Mouse (Mus musculus) kidney, postnatal 10 days (tissue): Measurements from ENCODE around the gene Rasgef1b.
A peak's percentile ranks its signal among the peaks of the same experiment; 100 is the strongest.

Source experiments
- DNase-seq: peaks from one replicate; pipeline ENCODE4 v3.0.0; 2021; ENCODE audit warnings: mixed read lengths

The Rasgef1b gene

DNA sequence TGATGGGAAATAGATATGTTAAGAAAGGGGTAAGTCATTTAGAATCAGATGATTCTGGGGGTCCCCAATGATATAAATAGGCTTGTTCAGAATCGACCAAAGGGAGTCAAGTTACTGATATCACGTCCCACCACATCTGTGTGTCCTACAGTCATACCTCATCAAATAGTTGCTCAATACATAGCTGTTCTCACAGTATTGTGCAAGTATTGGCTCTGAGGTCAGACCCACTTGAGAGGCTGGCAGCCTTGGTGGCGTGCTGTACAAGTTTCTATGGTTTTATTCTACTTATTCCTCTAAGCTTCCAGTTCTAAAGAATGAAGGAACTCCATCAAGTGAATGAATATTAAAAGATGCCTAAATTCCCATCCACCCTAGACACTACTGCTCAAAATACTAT, 445.2 kb downstream of the Rasgef1b start:
- no peak for DNase-seq

DNA sequence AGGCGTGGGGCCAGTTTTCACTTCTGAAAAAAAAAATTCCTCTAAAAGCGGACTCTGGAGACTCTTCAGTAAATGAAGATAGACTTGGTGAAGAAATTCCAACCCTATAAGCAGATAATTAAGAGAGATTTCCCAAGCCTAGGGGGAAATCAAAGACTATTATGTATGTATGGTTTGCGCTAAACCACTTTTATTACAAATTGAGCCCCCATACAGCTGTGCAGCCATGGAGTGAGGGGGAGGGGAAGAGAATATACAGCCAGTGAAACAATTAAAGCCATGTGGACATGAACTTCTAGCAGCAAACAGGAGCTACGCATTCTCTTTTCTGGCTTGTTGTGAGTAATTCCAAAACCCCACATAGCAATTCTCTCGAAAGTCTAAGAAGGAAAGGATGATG, 448.3 kb downstream of the Rasgef1b start:
- DNase-seq: no peak

GRCm38 (mm10) chr5:99279016-99279757, 449.7 kb downstream of the Rasgef1b start:
- DNase-seq: peak; percentile 49

DNA sequence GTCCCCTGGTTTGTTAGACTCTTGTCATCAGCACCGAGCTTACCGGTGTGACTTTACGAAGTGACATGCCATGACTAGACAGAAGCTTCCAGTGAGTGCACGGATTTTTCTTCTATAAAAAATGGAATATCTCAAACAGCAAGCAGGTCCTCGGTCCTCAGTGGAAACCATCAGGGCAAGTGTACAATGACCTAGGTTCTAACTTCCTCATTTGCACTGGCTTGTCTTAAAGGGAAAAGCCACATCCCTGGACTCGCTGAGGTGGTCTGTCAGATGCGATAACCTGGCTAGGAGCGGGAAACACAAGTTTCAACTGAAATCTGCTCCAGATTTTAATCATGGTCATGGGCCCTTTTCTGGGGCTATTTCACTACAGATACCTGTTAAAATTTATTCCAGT, 450.5 kb downstream of the Rasgef1b start:
- DNase-seq: no peak

DNA sequence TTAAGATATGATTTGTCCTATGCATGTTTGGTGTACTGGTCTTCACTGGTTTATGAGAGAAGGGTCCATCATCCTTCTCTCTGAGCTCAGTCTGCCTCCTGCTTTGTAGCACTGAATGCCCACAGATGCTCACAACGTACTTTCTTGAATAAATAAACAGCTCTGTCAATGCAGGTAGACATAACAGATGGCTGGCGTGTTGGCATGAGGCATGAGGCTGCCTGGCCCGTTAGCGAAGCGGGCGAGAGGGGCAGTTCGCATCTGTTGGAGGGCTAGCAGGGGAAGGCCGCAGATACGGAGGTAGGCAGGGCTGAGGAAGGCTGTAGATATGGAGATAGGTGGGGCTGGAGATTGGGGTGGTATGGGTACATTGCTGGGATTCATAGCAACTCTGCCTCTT, 451.3 kb downstream of the Rasgef1b start:
- no peak for DNase-seq

GRCm38 (mm10) chr5:99274119-99274563, 454.7 kb downstream of the Rasgef1b start:
- DNase-seq: no peak

DNA sequence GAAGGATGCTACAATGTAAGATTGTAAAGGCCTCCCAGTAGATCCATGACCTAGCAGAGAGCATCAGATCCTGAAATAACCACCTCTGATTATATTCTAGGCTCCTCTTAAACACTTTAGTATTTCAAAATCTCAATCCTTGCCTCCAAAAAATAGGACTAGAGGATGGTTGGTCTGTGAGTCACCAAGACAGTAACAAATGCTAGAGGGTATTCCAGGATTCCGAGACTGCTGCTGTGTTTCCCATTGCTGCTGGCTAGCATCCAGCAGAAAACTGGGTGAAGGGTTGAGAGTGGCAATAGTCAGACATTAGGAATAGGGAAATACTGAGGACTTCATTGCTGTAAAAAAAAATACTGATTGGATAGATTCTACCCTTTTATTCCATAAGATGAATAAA, 457.3 kb downstream of the Rasgef1b start:
- no peak for DNase-seq

DNA sequence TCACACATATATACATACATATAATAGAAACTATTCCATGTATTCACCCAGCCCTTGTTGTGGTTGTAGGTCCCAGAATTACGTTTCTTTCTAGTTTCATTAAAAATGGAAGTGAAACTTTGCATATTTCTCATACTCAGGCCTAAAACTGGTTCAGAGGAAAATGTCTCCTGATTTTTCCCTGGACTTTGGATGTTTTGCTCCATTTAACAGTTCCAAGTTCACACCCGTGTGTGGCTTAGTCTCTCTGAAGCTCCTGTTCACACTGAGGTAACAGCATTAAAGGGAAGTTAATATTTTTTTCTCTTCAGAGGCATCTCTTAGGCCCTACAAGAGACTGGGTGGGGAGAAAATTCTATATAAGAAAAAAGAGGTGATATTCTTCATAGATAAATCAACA, 459.7 kb downstream of the Rasgef1b start:
- DNase-seq: no peak

DNA sequence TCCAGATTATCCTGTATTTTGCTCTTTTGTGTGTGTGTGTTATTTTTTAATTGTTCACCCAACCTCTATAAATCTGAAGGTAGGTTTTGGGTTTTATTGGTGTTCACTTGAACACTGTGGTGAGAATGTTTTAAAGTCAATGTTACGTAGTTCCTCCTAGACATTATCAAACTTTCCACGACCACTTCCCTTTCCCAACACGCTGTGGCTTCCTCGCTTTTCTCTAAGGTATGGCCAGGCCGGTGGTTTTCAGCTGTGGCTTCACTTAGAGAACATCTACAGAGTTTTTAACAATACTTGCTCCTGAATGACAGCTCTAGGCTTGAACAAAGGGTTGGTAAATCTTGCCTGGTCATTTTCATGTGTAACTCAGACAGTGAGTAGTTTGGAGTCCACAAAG, 461.5 kb downstream of the Rasgef1b start:
- no peak for DNase-seq

- no peak for DNase-seq
Measured at GRCm38 (mm10) chr5:99266301-99266700, 462.6 kb downstream of the Rasgef1b start.

DNA sequence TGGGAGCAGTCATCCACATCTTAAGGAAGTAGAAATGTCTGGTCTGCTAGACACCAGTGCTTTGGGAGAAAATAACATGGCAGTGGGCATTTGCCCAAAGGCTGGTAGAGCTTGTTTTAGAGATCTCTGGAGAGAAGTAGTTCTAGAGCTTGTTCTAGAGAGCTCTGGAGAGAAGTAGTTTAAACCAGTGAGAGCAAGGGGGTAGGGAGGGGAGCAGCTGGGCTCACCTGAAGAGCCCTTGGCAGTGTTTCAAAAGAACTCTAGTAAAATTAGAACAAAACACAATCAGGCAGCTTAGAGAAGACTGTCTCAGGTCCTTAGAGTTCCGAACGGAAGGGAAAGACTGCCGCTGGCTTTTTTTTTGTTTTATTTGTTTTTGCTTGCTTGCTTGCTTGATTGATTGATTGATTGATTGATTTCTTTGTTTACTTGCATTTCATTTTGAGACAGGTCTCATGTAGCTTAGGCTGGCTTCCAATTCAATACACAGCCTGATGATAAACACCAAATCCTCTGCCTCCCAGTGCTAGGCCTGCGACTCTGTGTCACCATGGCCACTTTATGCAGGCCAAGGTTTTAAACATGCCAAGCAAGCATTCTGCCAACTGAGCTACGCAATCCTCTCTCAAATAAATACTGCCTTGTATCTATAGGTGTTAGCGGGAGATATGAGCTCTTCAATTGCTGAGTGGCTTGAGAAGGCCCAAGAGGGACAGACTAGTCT, 466.5 kb downstream of the Rasgef1b start:
- DNase-seq: no peak

DNA sequence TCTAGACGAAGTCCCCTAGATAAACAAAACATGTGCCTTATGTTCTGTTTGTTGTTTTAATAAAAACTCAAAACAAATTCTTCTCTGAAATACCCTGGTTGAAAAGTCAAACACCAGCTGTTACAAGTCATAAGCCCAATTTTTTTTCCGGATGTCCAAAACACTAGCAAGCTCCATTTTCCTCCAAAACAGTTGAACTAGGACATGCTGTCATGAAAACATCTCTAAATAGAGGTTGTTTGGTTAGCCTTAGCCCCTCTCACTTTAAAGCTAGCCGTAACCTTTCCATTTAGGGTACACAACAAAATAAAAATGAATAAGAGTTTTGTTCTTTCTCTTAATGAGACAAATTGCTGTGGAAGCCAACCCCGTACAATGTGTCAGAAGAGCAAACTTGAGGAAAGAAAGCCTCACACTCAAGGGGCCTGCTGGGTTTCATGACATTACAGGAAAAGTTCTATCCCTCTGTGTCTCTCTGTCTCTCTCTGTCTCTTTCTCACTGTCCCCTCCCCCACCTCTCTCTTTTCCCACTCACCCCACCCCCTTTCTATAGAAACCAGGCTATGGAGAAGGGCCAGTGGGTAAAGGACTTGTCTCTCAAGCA, 467.6 kb downstream of the Rasgef1b start:
- no peak for DNase-seq

DNA sequence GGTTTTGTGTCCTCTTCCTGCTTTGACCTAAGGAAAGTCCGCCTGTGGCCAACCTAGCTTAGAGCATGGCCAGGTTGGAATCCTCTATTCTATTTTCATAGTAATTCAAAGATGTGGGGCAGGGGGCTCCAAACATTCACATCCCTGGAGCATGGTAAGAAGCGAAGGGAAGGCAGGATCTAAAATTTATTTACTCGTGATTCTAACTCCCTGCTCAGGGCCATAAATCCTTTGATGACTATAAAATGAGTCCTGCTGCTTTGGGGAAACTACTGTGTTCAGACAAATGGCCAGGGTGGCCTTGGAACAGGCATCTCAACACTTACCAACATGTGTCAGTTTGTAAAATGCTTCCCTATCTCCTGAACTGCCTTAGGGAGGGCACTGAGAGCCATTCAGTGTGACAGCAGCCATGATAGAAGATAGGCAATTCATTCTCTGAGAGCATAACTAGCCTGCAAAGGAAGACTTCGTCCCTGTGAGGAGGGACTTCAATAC, 470.8 kb downstream of the Rasgef1b start:
- no peak for DNase-seq

DNA sequence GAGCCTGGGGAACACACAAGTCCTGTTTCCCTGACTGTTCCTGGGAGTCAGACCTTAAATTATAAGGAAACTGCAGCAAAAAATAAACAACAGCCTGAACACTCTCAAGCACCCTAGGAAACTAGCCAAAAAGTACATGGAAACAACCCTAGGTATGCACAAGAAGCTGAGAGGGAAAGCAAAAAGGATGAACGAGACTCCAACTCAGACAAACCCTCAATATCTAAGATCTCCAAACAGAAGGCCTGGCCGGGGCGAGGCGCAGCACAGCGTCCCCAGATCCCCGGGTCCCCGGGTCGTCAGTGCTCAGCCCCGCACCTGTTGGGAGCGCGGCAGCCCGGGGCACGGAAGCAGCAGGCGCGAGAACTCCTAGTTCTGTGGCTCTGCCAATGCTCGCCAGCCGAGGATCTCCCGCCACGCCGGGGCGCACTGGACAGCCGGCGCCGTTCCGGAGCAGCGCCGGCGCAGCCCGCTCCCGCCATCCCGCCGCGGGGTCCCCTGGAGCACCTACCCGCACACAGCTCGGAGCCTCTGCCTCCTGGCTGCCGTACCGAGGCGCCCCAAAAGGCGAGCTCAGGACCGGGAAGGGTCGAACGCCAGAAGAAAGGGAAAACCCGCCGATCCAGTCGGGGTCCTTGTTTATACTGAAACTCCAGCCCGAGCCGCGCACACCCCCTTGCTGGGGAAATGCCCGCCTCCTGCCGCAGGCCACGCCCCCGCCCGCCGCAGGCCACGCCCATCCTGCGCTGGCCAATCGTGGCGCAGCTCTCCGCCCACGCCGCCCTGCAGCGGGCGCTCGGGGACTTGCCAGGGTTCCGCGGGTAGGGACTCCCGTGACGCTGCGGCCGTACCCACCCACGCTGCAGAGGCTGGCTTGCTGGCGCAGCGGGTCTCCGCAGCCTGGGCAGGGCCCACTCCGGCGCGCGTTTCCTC, 476.4 kb downstream of the Rasgef1b start:
- peak; percentile 98 for DNase-seq

DNA sequence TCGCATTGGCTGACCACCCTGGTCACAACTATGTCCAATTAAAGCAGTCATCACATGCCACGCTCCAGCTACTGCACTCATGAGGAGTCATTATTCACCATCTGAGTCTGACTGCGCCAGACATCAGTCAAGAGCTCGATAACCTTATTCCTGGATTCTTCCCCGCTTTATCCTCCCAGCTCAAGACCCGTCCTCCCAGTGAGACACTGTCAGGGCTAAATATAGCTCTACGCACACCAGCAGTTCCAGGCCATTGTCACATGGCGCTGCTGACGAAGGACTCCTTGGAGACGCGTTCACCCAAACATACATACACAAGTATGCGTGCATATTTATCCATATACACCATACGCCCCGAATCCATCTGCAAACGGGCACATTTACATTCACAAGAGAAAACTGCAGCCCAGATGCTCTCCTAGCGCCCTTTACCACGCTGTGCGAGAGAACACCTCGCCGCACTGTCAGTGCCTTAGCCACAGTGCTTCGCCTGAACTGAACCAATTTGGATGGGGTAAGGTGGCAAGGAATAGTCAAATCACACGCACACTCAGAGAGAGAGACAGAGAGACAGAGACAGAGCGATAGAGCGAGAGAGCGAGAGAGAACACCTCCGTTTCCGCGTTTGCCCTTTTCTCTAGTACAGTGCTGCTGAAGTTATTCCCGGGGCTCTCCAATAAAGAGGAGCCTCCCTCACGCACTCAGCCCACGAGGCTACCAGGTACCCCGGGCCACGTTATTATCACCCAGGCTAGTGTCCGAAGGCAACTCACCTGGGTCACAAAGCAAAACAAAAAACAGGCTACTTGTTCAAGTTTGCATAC, 477.3 kb downstream of the Rasgef1b start:
- peak; percentile 39 for DNase-seq

- DNase-seq: no peak
Measured at GRCm38 (mm10) chr5:99250820-99251219, 478.0 kb downstream of the Rasgef1b start.

DNA sequence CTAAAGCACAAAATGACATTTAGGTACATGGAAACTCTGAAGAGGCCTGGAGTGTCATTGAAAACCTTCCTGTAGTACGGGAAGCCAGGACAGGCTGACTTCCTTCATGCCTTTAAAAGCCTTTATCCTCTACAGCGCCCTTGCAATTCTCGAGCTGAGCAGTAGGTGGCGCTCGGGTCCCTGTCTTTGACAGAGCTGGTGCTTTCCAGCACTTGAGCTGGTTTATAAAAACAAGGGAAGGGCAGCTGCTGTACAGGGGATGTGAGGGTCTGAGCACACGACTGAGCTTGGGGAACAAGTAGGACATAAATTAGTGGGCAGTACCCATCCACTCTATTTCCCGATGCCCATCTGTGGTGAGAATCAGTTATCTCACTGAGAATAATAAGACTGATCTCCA, 480.4 kb downstream of the Rasgef1b start:
- DNase-seq: peak; percentile 99

DNA sequence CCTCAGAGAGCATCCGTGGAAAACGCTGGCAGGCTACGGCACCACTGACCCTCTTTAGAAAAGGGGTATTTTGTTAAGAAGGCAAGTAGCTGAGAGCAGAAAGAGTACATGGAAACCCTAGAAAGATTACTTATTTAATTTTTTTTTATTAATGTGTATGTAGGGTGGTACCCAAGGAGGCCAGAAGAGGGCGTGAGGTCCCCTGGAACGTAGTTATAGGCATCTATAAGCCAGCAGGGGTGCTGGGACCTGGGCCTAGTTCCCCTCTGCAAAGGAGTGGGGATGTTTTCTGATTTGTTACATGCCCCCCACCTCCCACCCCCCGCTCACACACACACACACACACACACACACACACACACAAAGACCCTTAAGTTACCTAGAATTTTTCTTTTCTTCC, 480.9 kb downstream of the Rasgef1b start:
- no peak for DNase-seq

- no peak for DNase-seq
Measured at GRCm38 (mm10) chr5:99247441-99247840, 481.4 kb downstream of the Rasgef1b start.

- DNase-seq: no peak
Measured at GRCm38 (mm10) chr5:99246972-99247371, 481.9 kb downstream of the Rasgef1b start.

- no peak for DNase-seq
Measured at GRCm38 (mm10) chr5:99241988-99242740, 486.7 kb downstream of the Rasgef1b start.
